Mouse (Mus musculus) CH12.LX (cell line): ENCODE results near the gene Angptl8.

ENCODE experiments used
- CTCF ChIP-seq, 2 experiments: IDR thresholded peaks in 1 of 2; conservative IDR thresholded peaks in 1 of 2; 2 replicates each; pipeline ENCODE4 v1.5.1; 2011 to 2012; ENCODE audit warnings: low read depth in 2 of 2, low read length in 2 of 2, improper control_type of control experiment in 1 of 2, inconsistent platforms in 1 of 2, mild to moderate bottlenecking in 1 of 2, moderate library complexity in 1 of 2
- E2F4 ChIP-seq: IDR thresholded peaks from 2 replicates; pipeline ENCODE4 v1.6.1; 2011; ENCODE audit warnings: low read depth, low read length, improper control_type of control experiment; ENCODE audit not compliant: insufficient replicate concordance
- HCFC1 ChIP-seq: IDR thresholded peaks from 2 replicates; pipeline ENCODE4 v1.6.1; 2012; ENCODE audit warnings: low read depth, mild to moderate bottlenecking, inconsistent platforms, low read length, improper control_type of control experiment

DNA sequence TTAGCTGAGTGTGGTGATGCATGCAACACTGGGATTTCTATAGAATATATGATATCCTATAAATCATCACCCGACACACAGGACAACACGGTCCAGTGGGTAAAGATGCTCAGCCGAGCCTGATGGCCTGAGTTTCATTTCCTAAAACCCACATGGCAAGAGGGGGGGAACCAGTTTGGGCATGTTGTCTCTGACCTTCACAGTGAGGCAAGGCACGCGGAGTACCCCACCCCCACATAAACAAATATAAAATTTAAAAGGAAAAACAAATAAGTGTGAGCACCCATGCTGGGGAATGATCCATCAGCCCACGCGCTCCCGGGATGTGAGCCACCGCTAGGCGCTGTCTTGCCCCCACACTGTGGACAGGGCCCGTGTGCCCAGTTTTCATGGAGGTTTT, 28.3 kb upstream of the Angptl8 start:
- no peak for TF ChIP-seq CTCF (conservative IDR thresholded peaks at IDR 0.05 in 1 of 2, IDR thresholded peaks at IDR 0.05 in 1 of 2; ENCODE audit: low read depth in 2 of 2, low read length in 2 of 2)
- no peak for TF ChIP-seq HCFC1
- no peak for TF ChIP-seq E2F4
